15 mouse cellular contexts compared by ENCODE assay signal in genomic region chr7:134724841-134725240, GRCm38 (mm10). TPM values are rescaled to one million over a fixed set of nuclear protein-coding genes. Genes with fewer than 3 reads are reported as not detected.
DNase-seq lines count a peak whose midpoint lies in the region; ATAC-seq and TF ChIP-seq lines count a peak whose summit lies in the region.
"Had no signal": no experiment of that assay in that cellular context is flagged by ENCODE, and none has a peak within 500 bp of the region (broad histone marks: within the 10 kb centered on the region; RNA-seq: fewer than 3 reads in every experiment).

No protein-coding gene starts in this region.

- peaks cover 36% of the 10 kb centered on the region for H3K4me1 ChIP-seq in heart, embryonic 10.5 days
- H3K4me1 ChIP-seq in lung, embryonic 14.5 days (ENCODE audit: insufficient read depth): peaks cover 23% of the 10 kb centered on the region
- peaks cover 40% of the 10 kb centered on the region for H3K4me1 ChIP-seq in forebrain, embryonic 16.5 days (replicated peaks; ENCODE audit: control insufficient read depth, insufficient read depth, low read length)
- H3K4me1 ChIP-seq in midbrain, embryonic 13.5 days (replicated peaks): peaks cover 14% of the 10 kb centered on the region

- no peaks in the 10 kb centered on the region for H3K27me3 ChIP-seq in heart, embryonic 10.5 days (ENCODE audit: insufficient read depth, poor library complexity, severe bottlenecking)
- no peaks in the 10 kb centered on the region for H3K27me3 ChIP-seq in lung, embryonic 14.5 days (ENCODE audit: insufficient read depth, low read length)
- no peaks in the 10 kb centered on the region for H3K27me3 ChIP-seq in forebrain, embryonic 16.5 days (replicated peaks; ENCODE audit: control insufficient read depth, insufficient read depth, low read length)
- no peaks in the 10 kb centered on the region for H3K27me3 ChIP-seq in midbrain, embryonic 13.5 days
- H3K27me3 ChIP-seq: limb, embryonic 13.5 days had no signal

- H3K9me3 ChIP-seq in heart, embryonic 10.5 days: no peaks in the 10 kb centered on the region
- H3K9me3 ChIP-seq in lung, embryonic 14.5 days (ENCODE audit: low read depth, low read length): no peaks in the 10 kb centered on the region
- H3K9me3 ChIP-seq in forebrain, embryonic 16.5 days (ENCODE audit: control insufficient read depth, low read length): no peaks in the 10 kb centered on the region
- H3K9me3 ChIP-seq in midbrain, embryonic 13.5 days: no peaks in the 10 kb centered on the region
- H3K9me3 ChIP-seq: limb, embryonic 13.5 days had no signal

- H3K4me2 ChIP-seq in lung, embryonic 14.5 days: peak overlapping the region; percentile 35
- peak overlapping the region; percentile 10 for H3K4me2 ChIP-seq in forebrain, embryonic 16.5 days (ENCODE audit: low read length)
- peak overlapping the region; percentile 22 for H3K4me2 ChIP-seq in midbrain, embryonic 13.5 days (replicated peaks)
- H3K4me2 ChIP-seq: limb, embryonic 13.5 days had no signal

- peaks cover 14% of the 10 kb centered on the region; the same call in 1 of the 2 replicates for H3K36me3 ChIP-seq in heart, embryonic 10.5 days
- H3K36me3 ChIP-seq in lung, embryonic 14.5 days (ENCODE audit: insufficient read depth): peaks cover 14% of the 10 kb centered on the region; the same call in 1 of the 2 replicates
- no peaks in the 10 kb centered on the region for H3K36me3 ChIP-seq in forebrain, embryonic 16.5 days (ENCODE audit: control insufficient read depth, insufficient read depth)
- no peaks in the 10 kb centered on the region for H3K36me3 ChIP-seq in midbrain, embryonic 13.5 days

- TF ChIP-seq CTCF in lung, embryonic 14.5 days (IDR thresholded peaks at IDR 0.05; ENCODE audit: low read depth): no peak

- DNase-seq in heart, embryonic 10.5 days (ENCODE audit: low spot score): no peak
- no peak for DNase-seq in heart, postnatal 4 days
- peak; percentile 66 for DNase-seq in lung, embryonic 14.5 days
- DNase-seq in lung, postnatal 36 days: no peak
- DNase-seq in gastrocnemius, postnatal 4 days (ENCODE audit: low spot score in 2 of 2): no peak
- DNase-seq: cerebellum, adult 18-20 months; gastrocnemius, postnatal 36 days; kidney, adult 11 months; liver, postnatal 0 days had no signal

- WGBS in heart, embryonic 10.5 days: 51% methylated on average over 7 of the region's 7 CpGs
- WGBS in lung, embryonic 14.5 days: 27% methylated on average over 7 of the region's 7 CpGs
- 33% methylated on average over 7 of the region's 7 CpGs for WGBS in forebrain, embryonic 16.5 days
- 8% methylated on average over 7 of the region's 7 CpGs for WGBS in midbrain, embryonic 13.5 days

- no peak for ATAC-seq in lung, embryonic 14.5 days (ENCODE audit: insufficient read depth)
- ATAC-seq in forebrain, embryonic 16.5 days: no peak
- no peak for ATAC-seq in midbrain, embryonic 13.5 days
- no peak for ATAC-seq in granulocyte monocyte progenitor cell, adult 5-6 weeks (replicated peaks; ENCODE audit: poor library complexity, severe bottlenecking)
- ATAC-seq: liver, postnatal 0 days had no signal

- no peak overlapping the region; the same call in 1 of the 2 replicates for H3K9ac ChIP-seq in lung, embryonic 14.5 days
- H3K9ac ChIP-seq in forebrain, embryonic 16.5 days (replicated peaks; ENCODE audit: low read depth, low read length): no peak overlapping the region
- no peak overlapping the region for H3K9ac ChIP-seq in midbrain, embryonic 13.5 days (replicated peaks)
- H3K9ac ChIP-seq: limb, embryonic 13.5 days; liver, postnatal 0 days had no signal

- peak overlapping the region; percentile 31 for H3K4me3 ChIP-seq in heart, embryonic 10.5 days
- no peak overlapping the region for H3K4me3 ChIP-seq in lung, embryonic 14.5 days (ENCODE audit: low read depth, low read length)
- no peak overlapping the region for H3K4me3 ChIP-seq in forebrain, embryonic 16.5 days (replicated peaks; ENCODE audit: low read length)
- no peak overlapping the region for H3K4me3 ChIP-seq in midbrain, embryonic 13.5 days (replicated peaks)
- H3K4me3 ChIP-seq: limb, embryonic 13.5 days; myocyte had no signal

- H3K27ac ChIP-seq in heart, embryonic 10.5 days: peak overlapping the region; percentile 47; the same call in 1 of the 2 replicates
- H3K27ac ChIP-seq in lung, embryonic 14.5 days (ENCODE audit: low read depth): peak overlapping the region; percentile 77
- H3K27ac ChIP-seq in forebrain, embryonic 16.5 days (ENCODE audit: low read length): peak overlapping the region; percentile 73
- peak overlapping the region; percentile 25; the same call in 1 of the 2 replicates for H3K27ac ChIP-seq in midbrain, embryonic 13.5 days
- H3K27ac ChIP-seq: limb, embryonic 13.5 days had no signal

RNA-seq across cellular contexts. Expression of gene Dock1, which starts 54.4 kb away (rescaled TPM):
- 24.7 and 25.6 TPM in 2 replicates for polyA plus RNA-seq in heart, embryonic 10.5 days (2016; fragmentation: Nextera tagmentation; extraction: Ambion mirVana)
- 10 to 100 TPM; 53.7 to 56.5 TPM for total RNA-seq in heart, postnatal 4 days (2021)
- 57.1 and 57.3 TPM in 2 replicates for polyA plus RNA-seq in lung, embryonic 14.5 days (2014; fragmentation: Nextera tagmentation; extraction: Ambion mirVana)
- polyA plus RNA-seq in forebrain, embryonic 16.5 days (2015; fragmentation: Nextera tagmentation; extraction: Ambion mirVana): 7.7 and 10.5 TPM in 2 replicates
- polyA plus RNA-seq in midbrain, embryonic 13.5 days (2015; fragmentation: Nextera tagmentation; extraction: Ambion mirVana): 6.7 and 7.3 TPM in 2 replicates
- 19.7 and 22.5 TPM in 2 replicates for total RNA-seq in granulocyte monocyte progenitor cell, adult 5-6 weeks (2014; fragmentation: Nextera tagmentation)
- total RNA-seq in granulocyte monocyte progenitor cell, adult 5-6 weeks (2017): 14.0 and 16.2 TPM in 2 replicates
- 10 to 100 TPM; 42.9 to 44.8 TPM for total RNA-seq in gastrocnemius, postnatal 4 days (2021)
- total RNA-seq: MEL had no signal

Comparison
In these comparisons a context has a peak if more than half of its experiments do, and no peak if none do; other contexts are left out.
1. H3K27ac ChIP-seq: peak in every context shown above with its lines; median percentile 77 in lung, embryonic 14.5 days; 73 in forebrain, embryonic 16.5 days; 47 in heart, embryonic 10.5 days; 25 in midbrain, embryonic 13.5 days.